Mouse (Mus musculus) T-helper 1 cell (primary cell): ENCODE measurements around the gene Olfr835.

Source experiments
- in situ Hi-C: fragments of 300-600 bp; cut with MboI, MseI; formaldehyde crosslinking; loops from one replicate; pipeline ENCODE4 v1.15.1; 2025; ENCODE audit warnings: high pct_unique_total_duplicates

Gene Olfr835

DNA sequence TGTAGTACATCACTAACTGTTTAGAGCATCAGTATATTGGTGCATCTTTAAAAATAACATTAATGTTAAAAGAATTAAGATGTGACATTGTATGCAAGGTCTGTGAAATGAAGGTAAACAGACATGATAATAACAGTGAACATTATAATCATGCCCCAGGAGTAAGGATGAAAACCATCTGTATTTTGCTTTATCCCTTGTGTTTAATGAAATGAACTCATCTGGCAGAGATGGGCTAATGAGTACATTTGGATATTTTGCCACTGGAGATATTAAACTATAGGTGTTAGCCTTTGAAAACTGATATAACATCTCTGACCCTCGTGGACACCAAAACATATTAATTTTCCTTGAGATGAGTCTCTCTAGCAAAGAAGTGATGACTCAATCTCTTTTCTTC is at the start of gene Olfr835:
TSS of gene Olfr835 (plus strand) at position 301 of the 400 bp plus-strand sequence.
- in situ Hi-C loops: no loop called here

DNA sequence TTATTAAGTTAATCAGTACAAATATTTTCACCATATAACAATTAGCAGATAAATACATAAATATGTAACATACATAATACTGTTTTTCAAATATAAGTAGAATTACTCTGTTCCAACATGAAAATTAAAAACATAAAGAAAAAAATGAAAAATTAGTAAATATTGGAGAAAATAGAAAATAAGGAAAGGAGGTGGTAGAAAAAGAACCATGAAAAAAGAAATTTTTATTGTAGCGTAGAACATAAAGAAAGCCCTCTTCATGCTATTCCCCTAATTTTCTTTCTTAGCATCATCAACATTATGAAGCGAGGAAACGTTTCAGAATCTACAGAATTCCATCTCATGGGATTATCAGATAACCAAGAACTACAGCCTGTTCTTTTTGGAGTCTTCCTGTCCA is 44.8 kb upstream of the Olfr835 start, which contains the start of gene Olfr834:
TSS of gene Olfr834 (plus strand) at position 301 of the 400 bp plus-strand sequence.
- in situ Hi-C loops: no loop called here

DNA sequence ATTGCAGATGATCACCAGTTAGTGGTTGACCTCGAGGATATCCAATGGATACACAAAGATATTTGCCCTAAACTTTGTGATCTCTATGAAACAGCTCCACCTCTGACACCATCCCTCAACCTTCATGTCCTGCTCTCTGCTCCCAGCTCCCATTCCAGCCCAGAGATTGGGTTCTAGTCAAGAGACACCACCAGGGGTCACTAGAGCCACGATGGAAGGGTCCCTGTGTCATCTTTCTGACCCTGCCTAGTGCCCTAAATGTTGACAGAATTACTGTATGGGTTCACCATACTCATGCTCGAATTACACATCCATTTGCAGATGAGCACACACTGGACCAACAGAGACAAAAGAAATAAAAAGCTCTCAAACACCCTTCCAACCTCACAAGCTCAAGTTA is 52.5 kb downstream of the Olfr835 start:
- in situ Hi-C loops: no loop called here
